Mouse (Mus musculus): ENCODE measurements around the gene Tifab.

DNA sequence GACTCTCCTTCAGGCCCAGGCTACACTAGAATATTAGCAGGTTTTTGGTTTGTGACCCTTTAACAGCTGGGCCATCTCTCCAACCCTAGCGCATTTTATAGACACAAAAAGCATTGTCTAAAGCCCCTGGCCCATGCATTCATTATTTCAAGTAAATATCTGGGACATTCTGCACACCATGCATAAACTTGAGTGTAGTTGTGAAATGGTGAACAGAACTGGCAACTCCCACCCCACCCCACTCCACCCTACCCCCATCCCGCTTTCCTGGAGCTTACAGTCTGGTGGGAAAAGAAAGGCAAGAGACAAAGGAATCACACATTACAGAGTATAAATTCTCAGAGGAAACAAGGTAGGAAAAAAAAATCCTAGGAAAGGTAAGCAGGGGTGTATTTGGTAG is 42.5 kb downstream of the Tifab start, which contains the start of gene H2afy:
- TF ChIP-seq TCF3 (IDR thresholded peaks at IDR 0.05; ENCODE audit: insufficient read length, low read depth) (no peak), POLR2A (IDR thresholded peaks at IDR 0.05; ENCODE audit: insufficient read length, low read depth) (no peak), MYOD1 (IDR thresholded peaks at IDR 0.05; ENCODE audit: control insufficient read depth in 1 of 3, insufficient read length in 2 of 3, low read depth in 2 of 3) (no peak), POLR2AphosphoS2 (IDR thresholded peaks at IDR 0.05; ENCODE audit: insufficient read length, low read depth) (no peak), CEBPB (IDR thresholded peaks at IDR 0.05; ENCODE audit: insufficient read depth, poor library complexity, severe bottlenecking) (no peak), USF1 (IDR thresholded peaks at IDR 0.05; ENCODE audit: low read depth) (no peak), MYOG (IDR thresholded peaks at IDR 0.05; ENCODE audit: control insufficient read depth in 1 of 3, insufficient read depth in 1 of 3, insufficient read length in 2 of 3, low read depth in 2 of 3) (no peak), MAX (IDR thresholded peaks at IDR 0.05; ENCODE audit: low read depth) (no peak), REST (IDR thresholded peaks at IDR 0.05; ENCODE audit: insufficient read depth, insufficient read length) (no peak), SRF (IDR thresholded peaks at IDR 0.05; ENCODE audit: control insufficient read depth, insufficient read length, low read depth) (no peak)

Data from myocyte (in vitro differentiated cells).